ENCODE assay signal across 12 mouse cellular contexts in the genomic region with DNA sequence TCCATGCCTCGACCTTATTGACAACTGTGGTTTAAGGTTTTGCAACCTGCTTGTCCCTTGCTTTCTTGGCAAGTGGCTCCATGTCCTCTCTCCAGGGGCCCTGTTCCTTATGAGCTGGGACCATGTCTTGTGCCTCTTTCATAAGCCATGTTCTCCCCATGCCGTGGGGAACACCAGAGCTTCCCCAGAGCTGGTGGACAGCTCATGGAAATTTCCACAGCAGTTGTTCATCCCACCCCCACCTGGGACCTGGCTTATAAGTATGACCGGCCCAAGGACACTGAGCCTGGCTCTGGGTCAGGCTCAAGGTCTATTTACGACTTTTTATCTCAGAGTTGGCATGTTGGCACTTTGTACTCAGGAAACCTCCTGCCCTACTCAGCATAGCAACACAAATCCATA. TPM values are rescaled to one million over a fixed set of nuclear protein-coding genes. Genes with fewer than 3 reads are reported as not detected.
DNase-seq lines count a peak whose midpoint lies in the region; ATAC-seq and TF ChIP-seq lines count a peak whose summit lies in the region.
"Had no signal": no experiment of that assay in that cellular context is flagged by ENCODE, and none has a peak within 500 bp of the region (broad histone marks: within the 10 kb centered on the region; RNA-seq: fewer than 3 reads in every experiment).

No protein-coding gene starts in this region.

- TF ChIP-seq POLR2A in testis, adult 2 months (IDR thresholded peaks at IDR 0.05; ENCODE audit: control insufficient read depth, low read depth, low read length): no peak

- intact Hi-C loops in gastrocnemius, adult 2 months (cut with DNase I): no loop called here

- H3K4me2 ChIP-seq in heart, postnatal 0 days (ENCODE audit: low read depth, low read length): no peak overlapping the region
- no peak overlapping the region for H3K4me2 ChIP-seq in forebrain, embryonic 12.5 days
- H3K4me2 ChIP-seq: embryonic facial prominence, embryonic 13.5 days had no signal

- no peak overlapping the region for H3K4me3 ChIP-seq in gastrocnemius, adult 2 months
- H3K4me3 ChIP-seq in testis, adult 2 months (ENCODE audit: control insufficient read depth, low read depth, low read length): no peak overlapping the region
- no peak overlapping the region for H3K4me3 ChIP-seq in heart, postnatal 0 days (ENCODE audit: low read depth, low read length)
- no peak overlapping the region for H3K4me3 ChIP-seq in forebrain, embryonic 12.5 days (replicated peaks)
- H3K4me3 ChIP-seq: embryonic facial prominence, embryonic 13.5 days had no signal

- H3K27me3 ChIP-seq in testis, adult 2 months (ENCODE audit: control insufficient read depth, insufficient read depth, low read length): no peaks in the 10 kb centered on the region
- no peaks in the 10 kb centered on the region for H3K27me3 ChIP-seq in heart, postnatal 0 days (ENCODE audit: control insufficient read depth, insufficient read depth, low read length)
- no peaks in the 10 kb centered on the region for H3K27me3 ChIP-seq in forebrain, embryonic 12.5 days
- H3K27me3 ChIP-seq: embryonic facial prominence, embryonic 13.5 days had no signal

- 0 out of 2 replicates have a peak, but pooled peaks cover 2% of the 10 kb centered on the region for H3K9me3 ChIP-seq in heart, postnatal 0 days (replicated peaks; ENCODE audit: control insufficient read depth, low read length)
- H3K9me3 ChIP-seq in forebrain, embryonic 12.5 days: no peaks in the 10 kb centered on the region
- H3K9me3 ChIP-seq: embryonic facial prominence, embryonic 13.5 days had no signal

- H3K36me3 ChIP-seq in testis, adult 2 months (ENCODE audit: control insufficient read depth, insufficient read depth, low read length): no peaks in the 10 kb centered on the region
- no peaks in the 10 kb centered on the region for H3K36me3 ChIP-seq in heart, postnatal 0 days (replicated peaks; ENCODE audit: control insufficient read depth, insufficient read depth, low read length)
- no peaks in the 10 kb centered on the region for H3K36me3 ChIP-seq in forebrain, embryonic 12.5 days (replicated peaks)
- H3K36me3 ChIP-seq: embryonic facial prominence, embryonic 13.5 days had no signal

- peaks cover 3% of the 10 kb centered on the region for H3K4me1 ChIP-seq in testis, adult 2 months (ENCODE audit: control insufficient read depth, insufficient read depth, low read length)
- H3K4me1 ChIP-seq in heart, postnatal 0 days (ENCODE audit: control insufficient read depth, insufficient read depth): peaks cover 16% of the 10 kb centered on the region
- H3K4me1 ChIP-seq in forebrain, embryonic 12.5 days: no peaks in the 10 kb centered on the region
- H3K4me1 ChIP-seq: embryonic facial prominence, embryonic 13.5 days had no signal

- no peak for TF ChIP-seq CTCF in gastrocnemius, adult 2 months (IDR thresholded peaks at IDR 0.05)
- no peak for TF ChIP-seq CTCF in testis, adult 2 months (IDR thresholded peaks at IDR 0.05; ENCODE audit: control insufficient read depth, insufficient read depth, insufficient replicate concordance, low read depth, low read length)
- no peak for TF ChIP-seq CTCF in heart, postnatal 0 days (IDR thresholded peaks at IDR 0.05; ENCODE audit: low read depth)

- peak; percentile 91 for ATAC-seq in heart, postnatal 0 days (ENCODE audit: insufficient read depth, low read depth)
- ATAC-seq in forebrain, embryonic 12.5 days (ENCODE audit: low FRiP score): no peak
- ATAC-seq: forebrain, postnatal 0 days; hindbrain, postnatal 0 days had no signal

- 34% methylated on average over 4 of the region's 4 CpGs for WGBS in heart, postnatal 0 days
- 78% methylated on average over 4 of the region's 4 CpGs for WGBS in forebrain, embryonic 12.5 days

- peak overlapping the region; percentile 88 for H3K27ac ChIP-seq in gastrocnemius, adult 2 months
- peak overlapping the region; percentile 68; the same call in 1 of the 2 replicates for H3K27ac ChIP-seq in testis, adult 2 months (ENCODE audit: control insufficient read depth, insufficient read depth, low read depth, low read length)
- H3K27ac ChIP-seq in heart, postnatal 0 days (ENCODE audit: low read depth): peak overlapping the region; percentile 87
- no peak overlapping the region for H3K27ac ChIP-seq in forebrain, embryonic 12.5 days
- H3K27ac ChIP-seq: embryonic facial prominence, embryonic 13.5 days; hindbrain, postnatal 0 days; liver, embryonic 14.5 days had no signal

- DNase-seq in gastrocnemius, adult 2 months: peak; percentile 71
- DNase-seq in gastrocnemius, postnatal 4 days (ENCODE audit: low spot score in 2 of 2): no peak
- DNase-seq in testis, postnatal 10 days (ENCODE audit: low spot score): no peak
- DNase-seq in heart, postnatal 0 days (ENCODE audit: low spot score): peak; percentile 70
- no peak for DNase-seq in left cerebral cortex, adult 8-10 months (ENCODE audit: low spot score in 2 of 2)
- DNase-seq in frontal cortex, postnatal 14 days (ENCODE audit: low spot score in 2 of 2): no peak
- DNase-seq: forebrain, postnatal 0 days had no signal

- H3K9ac ChIP-seq in heart, postnatal 0 days (replicated peaks; ENCODE audit: low read depth, low read length): no peak overlapping the region
- H3K9ac ChIP-seq in forebrain, embryonic 12.5 days: no peak overlapping the region
- H3K9ac ChIP-seq: embryonic facial prominence, embryonic 13.5 days; forebrain, postnatal 0 days; liver, embryonic 14.5 days had no signal

- peak; percentile 87 for TF ChIP-seq EP300 in heart, postnatal 0 days (IDR thresholded peaks at IDR 0.05; ENCODE audit: low read depth)

RNA-seq across cellular contexts. Expression of gene Coq8a, which starts 10.6 kb away (rescaled TPM):
- total RNA-seq in gastrocnemius, adult 2 months (2021): 1,000 to 10,000 TPM in 1 of 2 experiments, 100 to 1,000 TPM in 1; 633 to 1,638 TPM
- 100 to 1,000 TPM; 294 to 313 TPM for total RNA-seq in gastrocnemius, postnatal 4 days (2021)
- 9.6 and 12.4 TPM in 2 replicates for polyA plus RNA-seq in testis, adult 2 months (2012; rRNA removed)
- 148 and 166 TPM in 2 replicates for total RNA-seq in heart, postnatal 0 days (2014; rRNA removed; ENCODE audit: low replicate concordance)
- 226 and 231 TPM in 2 replicates for polyA plus RNA-seq in heart, postnatal 0 days (2015; fragmentation: Nextera tagmentation; extraction: Ambion mirVana)
- total RNA-seq in left cerebral cortex, adult 8-10 months (2022): 10 to 100 TPM; 59.6 to 79.0 (median 61.8) TPM
- 1.4 and 2.0 TPM in 2 replicates for polyA plus RNA-seq in forebrain, embryonic 12.5 days (2016; fragmentation: Nextera tagmentation; extraction: Ambion mirVana)

RNA-seq across cellular contexts. Expression of gene Psen2, which starts 53.2 kb away (rescaled TPM):
- 1 to 10 TPM; 7.8 to 9.5 TPM for total RNA-seq in gastrocnemius, adult 2 months (2021)
- 10 to 100 TPM; 13.6 to 13.8 TPM for total RNA-seq in gastrocnemius, postnatal 4 days (2021)
- polyA plus RNA-seq in testis, adult 2 months (2012; rRNA removed): 8.7 and 8.8 TPM in 2 replicates
- 30.8 and 33.3 TPM in 2 replicates for total RNA-seq in heart, postnatal 0 days (2014; rRNA removed; ENCODE audit: low replicate concordance)
- 15.2 and 16.4 TPM in 2 replicates for polyA plus RNA-seq in heart, postnatal 0 days (2015; fragmentation: Nextera tagmentation; extraction: Ambion mirVana)
- 10 to 100 TPM; 19.5 to 21.7 (median 20.9) TPM for total RNA-seq in left cerebral cortex, adult 8-10 months (2022)
- 6.4 and 7.9 TPM in 2 replicates for polyA plus RNA-seq in forebrain, embryonic 12.5 days (2016; fragmentation: Nextera tagmentation; extraction: Ambion mirVana)

Comparison
In these comparisons a context has a peak if more than half of its experiments do, and no peak if none do; other contexts are left out.
1. DNase-seq: peak in gastrocnemius, adult 2 months (single experiment) and heart, postnatal 0 days (single experiment); none in gastrocnemius, postnatal 4 days (0 of 2), testis, postnatal 10 days (single experiment), left cerebral cortex, adult 8-10 months (0 of 2) and frontal cortex, postnatal 14 days (0 of 2).